Mouse (Mus musculus) midbrain, embryonic 10.5 days (tissue): ENCODE data around the gene Pdcd2l. TPM values are rescaled to one million over a fixed set of nuclear protein-coding genes. Genes with fewer than 3 reads are reported as not detected.
A peak's percentile ranks its signal among the peaks of the same experiment; 100 is the strongest.

ENCODE experiments used
- DNase-seq: peaks from one replicate; pipeline ENCODE4 v3.0.0-alpha.2; 2017; ENCODE audit warnings: low spot score
- H3K27ac ChIP-seq: fragments of 300-500 bp; sonication (generic); replicated peaks from 2 replicates; pipeline ENCODE4 v1.5.1; 2016; ENCODE audit warnings: mild to moderate bottlenecking
- H3K27me3 ChIP-seq: fragments of 300-500 bp; sonication (generic); 2 replicates; pipeline ENCODE4 v1.6.1; 2016; ENCODE audit warnings: low read depth, mild to moderate bottlenecking; ENCODE audit not compliant: poor library complexity, severe bottlenecking
- H3K36me3 ChIP-seq: fragments of 300-500 bp; sonication (generic); 2 replicates; pipeline ENCODE4 v1.6.1; 2016; ENCODE audit warnings: mild to moderate bottlenecking, moderate library complexity
- H3K4me1 ChIP-seq: fragments of 300-500 bp; sonication (generic); 2 replicates; pipeline ENCODE4 v1.6.1; 2016
- H3K4me3 ChIP-seq: fragments of 300-500 bp; sonication (generic); 2 replicates; pipeline ENCODE4 v1.5.1; 2016; ENCODE audit warnings: mild to moderate bottlenecking, moderate library complexity
- H3K9me3 ChIP-seq: fragments of 300-500 bp; sonication (generic); replicated peaks from 2 replicates; pipeline ENCODE4 v1.6.1; 2016; ENCODE audit warnings: mild to moderate bottlenecking
- whole genome bisulfite sequencing: fragments of 180-500 bp; shearing (Covaris S2); methylation state at CpG from one replicate; pipeline ENCODE4 v1.1.7; 2016; 5-methylcytosine and 5-hydroxymethylcytosine counted together
- polyA plus RNA-seq: library from polyadenylated mRNA; unstranded; fragments of >200 nt; fragmentation: Nextera tagmentation; extraction: Ambion mirVana; gene quantifications from 2 replicates; pipeline ENCODE4 v1.2.1, GENCODE M21; 2016

Gene Pdcd2l
- polyA plus RNA-seq, 1 experiment from 2014 or later, result 77.9 TPM

- Histone ChIP-seq H3K27ac (no peak overlapping the region), H3K27me3 (no peaks in the 10 kb centered on the region), H3K36me3 (peaks cover 42% of the 10 kb centered on the region), H3K4me1 (peaks cover 12% of the 10 kb centered on the region), H3K9me3 (no peaks in the 10 kb centered on the region), H3K4me3 (peak overlapping the region; percentile 94)
- peak; percentile 48 for DNase-seq
- 56% methylated on average over 4 of the region's 4 CpGs for WGBS
Measured at GRCm38 (mm10) chr7:34166850-34167249, 29.6 kb downstream of the Pdcd2l start.

DNA sequence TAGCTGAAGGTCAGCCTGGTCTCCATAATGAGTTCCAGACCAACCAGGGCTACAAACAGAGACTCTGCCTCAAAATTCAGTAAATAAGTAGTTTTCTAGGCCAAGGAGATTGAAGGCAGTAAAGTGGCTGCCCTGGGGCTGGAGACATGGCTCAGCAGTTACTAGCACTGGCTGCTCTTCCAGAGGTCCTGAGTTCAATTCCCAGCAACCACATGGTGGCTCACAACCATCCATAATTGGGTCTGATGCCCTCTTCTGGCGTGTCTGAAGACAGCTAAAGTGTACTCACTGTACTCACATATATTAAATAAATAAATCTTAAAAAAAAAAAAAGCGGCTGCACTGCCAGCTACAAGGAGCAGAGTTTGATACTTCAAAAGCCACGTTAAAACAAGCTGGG is 30.5 kb downstream of the Pdcd2l start:
- Histone ChIP-seq H3K27ac (no peak overlapping the region), H3K4me1 (peaks cover 12% of the 10 kb centered on the region), H3K4me3 (peak overlapping the region; percentile 94; the same call in 1 of the 2 replicates), H3K36me3 (peaks cover 51% of the 10 kb centered on the region), H3K27me3 (no peaks in the 10 kb centered on the region), H3K9me3 (no peaks in the 10 kb centered on the region)
- 83% methylated on average over 3 of the region's 3 CpGs for WGBS
- DNase-seq, result no peak

DNA sequence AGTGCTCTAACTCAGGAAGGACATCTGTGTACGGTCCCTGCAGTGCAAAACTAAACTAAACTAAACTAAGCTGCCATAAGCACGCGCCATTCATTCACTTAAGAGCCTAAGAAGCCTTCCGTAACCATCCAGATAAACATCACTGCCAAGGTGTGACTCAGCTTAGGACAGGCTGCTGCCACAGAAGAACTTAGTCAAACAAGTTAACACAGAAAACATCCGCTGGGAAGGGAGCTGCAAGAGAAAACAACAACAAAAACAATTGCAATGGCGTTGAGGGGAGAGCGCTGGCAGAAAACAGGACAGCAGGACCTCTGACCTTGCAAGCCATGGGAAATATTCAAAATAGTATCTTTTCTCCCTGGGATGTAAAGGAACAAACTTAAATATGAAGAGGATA is 31.8 kb downstream of the Pdcd2l start:
- no peaks in the 10 kb centered on the region for H3K27me3 ChIP-seq
- peaks cover 12% of the 10 kb centered on the region for H3K4me1 ChIP-seq
- no peak for DNase-seq
- H3K36me3 ChIP-seq, result peaks cover 63% of the 10 kb centered on the region
- no peak overlapping the region for H3K4me3 ChIP-seq
- H3K9me3 ChIP-seq, result no peaks in the 10 kb centered on the region
- no peak overlapping the region for H3K27ac ChIP-seq
- 93% methylated on average over 7 of the region's 7 CpGs for WGBS

DNA sequence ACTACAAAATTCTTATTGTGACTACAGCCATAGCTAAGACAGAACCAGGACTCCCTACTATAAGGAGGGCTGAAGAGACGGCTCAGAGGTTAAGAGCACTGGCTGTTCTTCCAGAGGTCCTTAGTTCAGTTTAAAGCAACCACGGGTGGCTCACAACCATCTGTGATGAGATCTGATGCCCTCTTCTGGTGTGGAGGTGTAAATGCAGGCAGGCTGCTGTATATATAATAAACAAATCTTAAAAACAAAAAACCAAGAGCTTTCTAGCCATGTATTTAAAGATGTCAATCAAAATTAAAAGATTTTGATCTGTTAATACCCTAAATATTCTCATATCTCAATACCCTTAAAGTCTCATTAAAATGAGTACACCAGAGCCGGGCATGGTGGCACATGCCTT is 37.3 kb downstream of the Pdcd2l start:
- WGBS, result 92% methylated on average over 3 of the region's 3 CpGs
- Histone ChIP-seq H3K27ac (no peak overlapping the region), H3K9me3 (no peaks in the 10 kb centered on the region), H3K4me3 (no peak overlapping the region), H3K27me3 (no peaks in the 10 kb centered on the region), H3K36me3 (peaks cover 97% of the 10 kb centered on the region), H3K4me1 (no peaks in the 10 kb centered on the region)
- no peak for DNase-seq

DNA sequence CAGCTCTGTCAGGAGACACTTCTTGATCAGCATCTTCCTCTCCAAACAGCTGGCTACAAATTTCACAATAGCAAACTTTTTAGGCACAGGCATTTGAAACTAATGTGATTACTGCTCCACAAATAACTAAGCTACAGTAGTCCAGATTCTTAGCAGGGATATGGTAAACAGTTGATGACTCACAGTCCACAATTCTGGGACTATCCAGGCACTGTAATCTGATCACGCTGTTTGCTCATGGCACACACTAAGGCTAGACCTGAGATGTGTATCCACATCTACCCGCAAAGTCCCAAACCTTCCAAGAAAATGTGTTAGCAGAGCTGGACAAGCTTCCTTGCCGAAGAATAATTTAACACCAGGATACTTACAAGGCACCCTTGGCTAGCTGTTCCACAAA is 38.5 kb downstream of the Pdcd2l start:
- H3K4me3 ChIP-seq, result no peak overlapping the region
- H3K27ac ChIP-seq, result no peak overlapping the region
- DNase-seq, result no peak
- no peaks in the 10 kb centered on the region for H3K9me3 ChIP-seq
- no peaks in the 10 kb centered on the region for H3K27me3 ChIP-seq
- 97% methylated on average over 3 of the region's 3 CpGs for WGBS
- peaks cover 98% of the 10 kb centered on the region for H3K36me3 ChIP-seq
- H3K4me1 ChIP-seq, result no peaks in the 10 kb centered on the region

- Histone ChIP-seq H3K27me3 (no peaks in the 10 kb centered on the region), H3K27ac (no peak overlapping the region), H3K4me1 (no peaks in the 10 kb centered on the region), H3K4me3 (no peak overlapping the region), H3K36me3 (peaks cover 100% of the 10 kb centered on the region), H3K9me3 (no peaks in the 10 kb centered on the region; the same call in 1 of the 2 replicates)
- no peak for DNase-seq
- WGBS, result 93% methylated on average over 4 of the region's 4 CpGs
Measured at GRCm38 (mm10) chr7:34147193-34147592, 49.3 kb downstream of the Pdcd2l start.

DNA sequence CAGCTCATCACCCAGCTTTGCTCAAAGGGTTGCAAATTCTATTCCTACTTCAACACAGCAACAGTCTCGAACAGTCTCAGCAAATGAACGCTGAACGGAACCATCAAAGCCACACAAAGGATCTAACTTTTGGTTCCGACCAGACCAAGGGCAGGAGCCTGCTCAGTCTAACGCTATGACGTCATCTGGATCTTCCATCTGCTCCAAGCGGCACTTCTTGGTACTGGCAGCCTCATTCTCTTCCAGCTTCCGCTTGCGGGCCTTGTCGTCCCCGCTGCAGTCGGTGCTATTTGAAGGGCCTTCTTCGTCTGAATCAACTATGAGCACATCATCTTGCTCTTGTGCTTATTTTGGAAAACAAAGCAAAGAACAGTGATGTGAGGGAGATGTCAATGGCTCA is 55.3 kb downstream of the Pdcd2l start:
- 97% methylated on average over 13 of the region's 13 CpGs for WGBS
- Histone ChIP-seq H3K4me1 (no peaks in the 10 kb centered on the region), H3K27me3 (no peaks in the 10 kb centered on the region), H3K9me3 (no peaks in the 10 kb centered on the region), H3K36me3 (peaks cover 69% of the 10 kb centered on the region), H3K4me3 (no peak overlapping the region), H3K27ac (no peak overlapping the region)
- DNase-seq, result no peak

GRCm38 (mm10) chr7:34139493-34139892 is 57.0 kb downstream of the Pdcd2l start:
- 93% methylated on average over 6 of the region's 6 CpGs for WGBS

More at GRCm38 (mm10) chr7:34139493-34139892, 57.0 kb downstream of the Pdcd2l start:
- Histone ChIP-seq H3K4me1 (no peaks in the 10 kb centered on the region), H3K36me3 (peaks cover 52% of the 10 kb centered on the region), H3K27ac (no peak overlapping the region), H3K9me3 (no peaks in the 10 kb centered on the region), H3K27me3 (no peaks in the 10 kb centered on the region), H3K4me3 (no peak overlapping the region)
- no peak for DNase-seq

Other genes with a start within 250 kb of the Pdcd2l start
- gene Scgb2b27, start 182.7 kb downstream of the Pdcd2l start, polyA plus RNA-seq, result not detected in 2 replicates
- gene Scgb1b27, start 175.2 kb downstream of the Pdcd2l start, polyA plus RNA-seq, result not detected in 2 replicates
- gene Scgb1b30, start 101.2 kb downstream of the Pdcd2l start, polyA plus RNA-seq, result not detected in 2 replicates
- 3.3 and 5.0 TPM in 2 replicates for gene Wtip, start 63.4 kb downstream of the Pdcd2l start, polyA plus RNA-seq
- gene Uba2, start 27.1 kb downstream of the Pdcd2l start, polyA plus RNA-seq, result 287 and 288 TPM in 2 replicates
- 324 and 395 TPM in 2 replicates for gene Gpi1, start 33.7 kb upstream of the Pdcd2l start, polyA plus RNA-seq
- not detected in 2 replicates for gene Gm6096, start 54.4 kb upstream of the Pdcd2l start, polyA plus RNA-seq
- gene 4931406P16Rik, start 116.9 kb upstream of the Pdcd2l start, polyA plus RNA-seq, result 26.6 and 28.8 TPM in 2 replicates
- 109 and 110 TPM in 2 replicates for gene Lsm14a, start 196.7 kb upstream of the Pdcd2l start, polyA plus RNA-seq